Mouse (Mus musculus) urinary bladder, postnatal 14 days (tissue): ENCODE measurements around the gene Ets1.

ENCODE experiments used
- DNase-seq: peaks from one replicate; pipeline ENCODE4 v3.0.0; 2021; ENCODE audit warnings: low spot score

The Ets1 gene

DNA sequence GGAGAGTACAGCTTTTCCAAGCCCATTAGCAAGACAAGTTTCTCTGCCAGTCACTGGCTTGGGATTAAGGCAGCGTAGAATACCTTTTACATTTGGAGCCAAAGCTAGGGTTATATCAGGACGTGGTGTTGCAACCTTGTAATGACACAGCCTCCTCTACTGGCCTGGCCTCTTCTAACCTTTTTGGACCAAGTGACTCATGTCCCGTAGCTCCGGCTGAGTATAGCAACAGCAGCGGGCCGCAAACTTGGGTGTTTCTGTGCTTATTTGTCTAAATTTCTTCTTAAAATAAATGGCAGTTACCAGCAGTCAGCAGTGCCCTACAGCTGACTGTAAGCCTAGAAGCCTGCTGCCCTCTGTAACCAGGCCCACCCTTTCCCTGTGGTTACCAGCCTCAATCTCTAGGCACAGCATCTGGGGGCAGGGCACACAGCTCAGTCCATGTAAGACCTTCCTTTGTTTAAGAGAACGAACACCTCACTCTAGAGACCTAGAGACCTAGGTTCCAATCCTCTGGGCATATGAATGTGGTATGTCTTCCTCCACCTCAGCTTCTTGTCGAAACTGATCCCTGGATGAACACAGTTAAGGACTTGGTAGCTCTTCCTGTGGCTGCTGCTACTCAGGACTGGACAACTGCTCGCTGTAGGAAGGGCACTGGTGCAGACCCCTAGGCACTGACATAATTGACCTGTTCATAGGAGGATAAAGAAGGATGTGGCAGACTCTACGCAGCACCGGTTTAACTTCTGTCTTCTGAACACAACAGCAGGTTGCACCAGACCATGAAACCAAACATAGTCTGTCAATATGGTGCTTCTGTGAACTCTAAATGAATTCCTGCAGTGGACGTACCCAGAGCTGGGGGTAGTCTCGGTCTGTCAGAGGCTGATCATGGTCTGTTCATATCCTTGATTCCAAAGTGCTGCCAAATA, 94.9 kb downstream of the Ets1 start:
- DNase-seq: peak; percentile 51

DNA sequence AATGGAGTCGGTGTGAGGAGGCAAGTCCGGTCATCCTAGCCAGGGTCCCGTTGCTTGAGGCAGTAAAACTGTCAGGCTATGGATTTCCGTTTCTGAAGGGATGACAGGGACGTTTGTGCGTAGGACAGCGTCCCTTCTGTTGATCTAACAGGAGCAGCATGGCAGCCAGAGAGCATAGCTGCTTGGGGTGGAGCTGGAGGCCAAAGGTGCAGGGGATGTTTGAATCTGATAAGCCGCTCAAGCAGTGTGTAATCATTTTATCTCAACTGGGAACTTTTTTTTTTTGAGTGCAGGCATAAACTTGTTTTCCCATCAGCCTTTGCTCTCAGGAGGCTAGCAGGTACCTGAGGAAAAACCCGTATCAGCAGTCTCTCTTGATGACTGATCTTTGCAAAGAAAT, 95.8 kb downstream of the Ets1 start:
- peak; percentile 67 for DNase-seq

DNA sequence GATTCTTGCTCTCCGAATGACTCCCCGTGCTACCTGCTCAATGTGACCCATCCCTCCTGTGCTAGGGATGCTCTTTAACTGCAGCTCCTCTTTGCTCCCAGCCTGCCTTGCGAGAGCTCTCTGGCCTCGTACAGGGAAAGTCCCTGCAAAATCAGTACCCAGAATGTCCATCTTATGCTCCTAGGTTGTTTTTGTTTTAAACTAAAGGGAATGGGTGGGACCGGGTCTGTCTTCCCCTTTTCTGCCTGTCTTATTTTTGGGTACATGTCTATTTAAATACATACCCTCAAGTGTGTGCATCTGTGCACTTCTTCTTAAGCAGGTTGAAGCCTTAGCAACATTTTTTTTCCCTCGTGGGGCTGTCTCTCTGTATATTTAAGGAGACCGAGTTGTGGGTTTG, 99.0 kb downstream of the Ets1 start:
- DNase-seq: no peak

DNA sequence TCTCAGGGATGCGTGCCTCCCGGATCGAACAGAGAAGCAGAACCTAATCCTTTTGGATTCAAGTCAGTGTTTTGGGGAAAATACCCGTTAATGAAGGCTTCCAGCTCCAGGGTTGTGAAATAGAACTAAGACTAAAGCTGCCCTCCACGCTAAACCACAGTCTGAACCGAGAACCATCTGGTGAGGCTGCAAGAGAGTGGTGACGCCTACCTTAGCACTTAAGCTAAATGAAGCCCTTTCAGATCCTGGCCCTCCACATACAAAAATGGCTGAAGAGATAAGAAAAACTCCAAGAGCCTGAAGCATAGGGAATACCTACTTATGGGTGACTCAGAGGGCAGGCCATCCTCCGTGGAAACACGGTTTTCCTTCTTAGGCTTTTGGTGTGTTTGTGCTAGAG, 100.0 kb downstream of the Ets1 start:
- no peak for DNase-seq

DNA sequence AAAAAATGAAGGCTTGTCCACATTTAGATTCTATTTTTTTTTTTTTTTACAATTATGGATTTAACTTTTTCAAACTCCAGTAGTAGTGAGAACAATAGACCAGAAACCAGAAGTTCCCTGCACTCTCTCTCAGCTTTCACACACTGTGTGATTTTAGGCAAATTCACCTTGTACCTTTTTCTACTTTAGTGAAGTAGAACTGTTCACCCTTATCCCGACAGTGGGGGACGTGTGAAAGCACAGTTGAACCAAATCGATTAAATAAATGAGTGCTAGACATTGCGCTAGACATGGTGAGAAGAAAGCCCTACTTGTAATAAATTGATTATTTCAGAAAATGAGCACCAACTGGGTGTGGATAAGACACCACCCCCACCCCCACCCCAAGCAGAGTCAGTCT, 104.0 kb downstream of the Ets1 start:
- no peak for DNase-seq

DNA sequence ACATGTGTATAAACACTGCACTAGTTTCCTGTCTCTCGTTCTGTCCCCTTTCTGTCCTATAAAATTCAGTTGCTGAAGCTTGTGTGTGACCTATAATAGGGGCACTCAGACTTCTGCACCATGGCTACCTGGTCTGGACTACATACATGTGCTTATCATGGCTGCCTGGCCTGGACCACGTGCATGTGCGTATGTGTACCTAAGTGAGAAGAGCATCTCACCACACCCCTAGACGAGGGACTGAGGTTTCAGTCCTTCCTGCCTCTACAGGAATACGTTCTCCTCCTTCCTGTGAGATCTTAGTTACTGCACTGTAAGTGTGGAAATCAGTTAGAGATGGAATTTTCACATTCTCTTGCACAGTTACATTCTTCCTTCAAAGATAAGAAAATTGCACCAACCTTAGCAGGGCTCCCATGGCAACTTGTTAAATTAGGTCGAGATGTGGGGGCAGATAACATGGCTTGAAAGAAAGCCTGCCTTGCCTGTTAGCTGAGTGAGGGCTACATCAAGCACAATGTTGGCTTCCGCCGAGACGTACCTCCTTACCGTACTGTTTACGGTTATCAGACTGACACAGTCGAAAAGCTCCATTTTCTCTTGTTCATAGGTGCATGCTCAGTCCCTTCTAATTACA, 104.8 kb downstream of the Ets1 start:
- no peak for DNase-seq

DNA sequence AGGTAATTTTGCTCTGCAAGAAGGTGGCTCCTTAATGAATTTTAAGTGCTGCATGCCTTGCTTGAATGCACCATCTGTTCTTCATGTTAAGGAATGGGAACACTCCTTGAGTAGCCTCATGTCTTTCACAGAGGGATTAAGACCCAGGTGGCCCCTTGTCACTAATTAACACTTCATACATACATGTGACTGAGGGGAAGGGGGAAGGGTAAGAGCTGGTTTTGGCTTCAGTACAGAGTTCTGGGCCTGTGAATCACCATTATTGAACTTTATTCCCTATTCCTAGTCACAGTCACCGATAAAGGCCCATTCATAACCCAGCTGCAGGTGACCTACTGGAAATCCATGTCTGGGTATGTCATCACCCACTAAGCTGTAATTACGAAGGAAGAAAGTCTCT, 105.7 kb downstream of the Ets1 start:
- no peak for DNase-seq

DNA sequence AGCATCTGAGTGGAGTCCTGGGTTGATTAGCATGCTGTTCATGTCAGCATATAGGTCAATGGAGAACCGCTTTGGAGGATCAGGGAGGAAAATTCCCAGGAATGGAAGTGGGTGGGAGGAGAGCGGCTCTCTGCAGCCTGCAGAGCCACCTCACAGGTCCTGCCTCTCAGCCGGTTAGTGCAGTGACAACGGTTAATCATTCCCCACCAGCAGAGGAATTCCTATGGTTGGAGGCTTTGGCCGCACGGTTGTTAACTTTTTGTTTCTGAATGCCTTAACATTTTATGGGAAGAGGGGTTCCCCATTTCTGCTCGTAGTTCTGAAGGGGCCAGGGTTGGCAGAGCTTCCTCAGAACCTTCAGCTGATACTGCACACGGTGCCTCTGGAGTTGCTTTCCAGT, 107.1 kb downstream of the Ets1 start:
- no peak for DNase-seq

DNA sequence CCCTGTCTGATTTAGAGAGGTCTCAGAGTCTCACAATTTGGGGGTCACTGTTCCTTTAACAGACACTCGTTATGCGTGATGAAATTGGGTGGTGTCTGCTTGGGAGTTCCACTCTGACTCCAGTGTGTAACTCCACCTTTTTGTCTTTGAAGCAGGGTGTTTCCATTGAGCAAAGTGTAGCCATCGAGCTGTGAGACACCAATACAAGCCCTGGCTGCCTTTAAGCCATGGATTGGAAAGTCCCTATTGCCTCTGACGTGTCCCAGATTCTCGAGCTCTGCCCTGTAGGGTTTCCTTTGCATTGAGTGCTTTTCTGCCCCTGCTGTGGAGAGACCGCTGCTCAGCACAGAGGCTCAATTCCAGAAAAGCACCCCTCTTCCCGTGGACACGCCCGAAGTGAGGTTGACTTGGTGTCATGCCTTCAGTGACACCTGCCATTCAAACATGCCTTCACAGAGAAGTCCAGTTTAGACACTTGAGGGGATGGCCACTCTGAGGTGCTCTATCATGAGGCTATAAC, 107.7 kb downstream of the Ets1 start:
- DNase-seq: no peak

DNA sequence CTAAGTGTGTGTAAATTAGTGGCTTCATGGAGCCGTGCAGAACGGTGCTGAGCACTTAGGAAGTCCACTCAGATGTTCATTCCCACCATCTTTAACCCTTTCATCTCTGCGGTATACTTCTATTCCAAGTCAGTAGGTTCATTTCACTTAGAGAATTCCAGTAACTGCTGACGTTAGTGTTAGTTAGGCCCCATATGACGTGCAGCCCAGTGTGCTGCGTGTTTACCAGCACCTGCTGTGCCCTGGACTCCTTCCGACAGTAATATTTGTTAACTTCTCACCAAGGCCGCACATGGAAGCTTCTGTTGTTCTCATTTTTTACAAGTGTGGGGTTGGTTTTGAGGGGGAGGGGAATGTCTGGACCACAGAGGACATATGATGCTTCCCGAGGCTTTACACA, 108.3 kb downstream of the Ets1 start:
- DNase-seq: no peak

DNA sequence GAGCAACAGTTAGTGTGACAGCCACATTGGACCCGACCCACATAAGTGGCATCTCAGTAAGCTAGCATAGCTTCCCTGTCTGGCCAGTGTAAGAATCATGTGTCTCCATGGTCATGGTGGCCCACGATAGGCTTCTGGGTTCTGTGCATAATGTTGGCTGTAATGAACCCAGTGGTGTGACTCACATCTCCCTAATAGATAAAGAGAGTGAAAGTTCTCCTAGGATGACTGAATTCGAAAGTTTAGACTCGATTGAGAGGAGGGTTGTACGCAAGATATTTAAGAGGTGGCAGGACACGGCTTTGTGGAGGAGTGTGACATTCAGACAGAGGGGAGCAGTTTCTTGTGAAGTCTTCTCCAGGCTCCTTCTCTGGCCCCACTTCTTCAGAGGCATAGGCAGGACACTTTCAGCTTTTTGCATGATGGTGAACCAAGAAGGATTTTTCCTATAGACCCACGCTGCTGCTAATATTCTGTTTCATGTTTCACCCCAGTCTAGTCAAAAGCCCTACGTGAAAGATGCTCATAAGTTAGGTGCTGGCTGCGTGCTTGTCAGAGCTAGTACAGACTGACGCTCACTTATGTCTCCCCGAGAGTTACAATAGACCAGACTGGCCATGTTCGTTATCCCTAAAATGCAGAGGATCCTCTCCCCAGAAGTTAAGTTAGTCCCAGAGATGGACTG, 109.2 kb downstream of the Ets1 start:
- no peak for DNase-seq

DNA sequence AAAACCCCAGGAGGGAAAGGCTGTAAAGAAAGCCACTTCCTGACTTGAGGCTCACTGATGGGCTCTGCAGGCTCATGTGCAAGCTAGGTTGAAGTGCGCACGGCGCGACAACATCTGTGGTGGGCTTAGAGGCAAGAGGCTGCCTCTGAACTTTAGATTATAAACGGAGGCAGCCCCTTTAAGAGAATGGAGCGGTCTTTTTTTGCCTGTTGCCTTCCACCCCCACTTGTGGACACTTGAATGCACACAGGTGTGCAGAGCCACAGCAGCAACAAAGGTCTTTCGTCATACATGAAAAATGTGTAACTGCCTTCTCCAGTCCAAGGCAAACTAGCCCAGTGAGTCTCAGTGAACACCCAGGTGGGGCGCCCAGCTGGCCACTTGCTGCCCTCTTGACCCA, 110.0 kb downstream of the Ets1 start:
- no peak for DNase-seq

DNA sequence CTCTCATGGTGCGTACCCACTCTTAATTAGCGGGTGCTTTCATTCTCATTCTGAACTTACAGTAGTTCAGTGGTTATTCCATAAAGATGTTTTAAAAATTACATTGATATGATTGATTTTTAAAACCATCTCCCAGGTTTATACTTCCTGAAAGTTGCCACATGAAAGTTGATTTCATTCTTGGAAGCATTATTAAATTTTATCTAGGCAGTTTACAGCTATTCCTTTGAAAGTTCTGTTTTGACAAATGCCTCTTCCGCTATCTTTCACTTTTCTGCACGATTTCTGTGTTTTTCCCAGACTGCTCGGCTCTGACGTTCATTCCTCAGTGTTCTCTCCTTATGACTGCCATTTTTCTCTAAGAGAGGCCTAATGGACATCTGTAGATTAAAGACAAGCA, 110.6 kb downstream of the Ets1 start:
- no peak for DNase-seq

DNA sequence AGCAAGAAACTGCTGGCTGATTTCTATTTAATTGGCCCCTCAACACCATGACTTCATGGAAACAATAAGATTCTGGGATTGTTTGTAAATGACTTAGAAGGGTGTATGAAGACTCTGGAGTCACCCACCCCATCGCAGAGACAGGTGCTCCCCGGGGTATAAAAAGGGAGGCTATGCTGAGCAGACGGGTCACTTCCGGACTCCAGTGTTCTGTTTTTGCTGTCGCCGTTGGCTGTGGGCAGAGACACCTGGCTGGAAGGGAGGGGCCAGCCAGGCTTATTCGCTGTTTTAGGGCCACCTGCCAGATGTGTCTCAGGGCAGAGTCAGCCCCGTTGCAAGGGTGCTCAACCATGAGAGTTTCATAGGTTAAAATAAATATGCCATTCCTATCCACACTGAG, 111.6 kb downstream of the Ets1 start:
- DNase-seq: no peak

DNA sequence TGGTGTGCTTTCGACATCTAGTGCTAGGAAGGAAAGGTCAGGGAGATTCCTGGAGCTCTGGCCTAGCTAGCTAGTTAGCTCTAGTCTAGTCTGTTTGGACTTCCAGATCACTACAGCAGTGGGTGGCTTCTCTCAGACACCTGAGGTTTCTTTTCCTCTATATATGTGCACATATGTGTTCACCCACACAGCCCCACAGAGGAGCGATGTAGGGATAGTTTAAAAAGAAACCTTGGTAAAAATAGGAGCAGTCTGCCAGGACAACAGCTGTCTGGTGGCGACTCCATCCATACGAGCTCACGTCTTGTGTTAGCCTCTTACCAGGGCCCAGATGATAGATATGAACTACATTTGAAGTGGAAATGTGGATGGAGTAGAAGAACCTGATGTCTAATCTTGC, 112.5 kb downstream of the Ets1 start:
- DNase-seq: no peak

DNA sequence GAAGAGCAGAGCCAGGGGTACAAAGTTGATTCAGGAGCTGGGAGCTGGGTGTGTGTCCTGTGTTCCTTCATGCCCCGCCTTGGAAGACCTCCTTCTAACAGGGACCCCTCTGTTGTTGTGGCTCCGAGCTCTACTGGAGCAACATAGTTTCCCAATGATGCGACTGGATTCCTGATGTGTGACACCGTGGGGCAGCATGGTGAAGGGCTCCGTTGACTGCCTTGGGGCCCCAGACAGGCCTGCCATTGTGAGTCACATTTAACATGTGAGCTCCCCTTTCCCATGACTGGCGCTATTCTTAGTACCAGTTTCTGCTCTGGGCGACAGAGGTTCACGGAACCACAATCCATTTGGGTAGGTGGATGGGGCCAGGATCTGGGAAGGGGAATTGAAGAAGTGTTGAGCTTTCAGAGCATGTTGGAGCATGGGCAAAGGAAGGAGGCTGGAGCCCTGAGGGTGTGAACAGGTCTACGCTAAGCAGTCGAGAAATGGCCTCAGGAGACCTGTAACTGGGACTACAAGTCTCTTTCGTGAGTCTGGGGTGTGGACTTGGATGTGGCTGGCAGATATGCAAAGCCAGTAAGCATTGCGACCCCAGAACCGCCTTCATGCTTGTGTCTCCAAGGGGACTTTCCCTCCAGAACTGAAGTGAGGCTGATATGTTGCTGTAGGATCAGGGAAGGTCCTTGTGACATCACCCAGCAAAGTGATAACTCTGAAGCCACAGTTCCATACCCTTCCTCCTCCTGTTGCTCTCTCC, 113.9 kb downstream of the Ets1 start:
- no peak for DNase-seq

DNA sequence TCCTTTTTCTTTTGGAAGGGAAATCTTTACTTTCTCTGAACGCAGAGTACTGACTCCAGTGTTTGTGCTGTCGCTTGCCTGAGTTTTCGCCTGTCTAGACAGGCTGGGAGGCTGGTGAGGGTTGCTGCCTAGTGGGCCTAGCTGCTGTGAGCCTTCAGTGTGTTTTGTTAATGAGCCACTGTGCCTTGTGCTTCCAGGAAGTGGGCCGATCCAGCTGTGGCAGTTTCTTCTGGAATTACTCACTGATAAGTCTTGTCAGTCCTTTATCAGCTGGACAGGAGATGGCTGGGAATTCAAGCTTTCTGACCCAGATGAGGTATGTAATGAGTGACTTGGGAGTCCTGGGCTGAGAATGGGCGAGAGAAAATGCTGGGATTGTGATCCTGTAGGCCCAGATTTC, 116.6 kb downstream of the Ets1 start:
- no peak for DNase-seq

DNA sequence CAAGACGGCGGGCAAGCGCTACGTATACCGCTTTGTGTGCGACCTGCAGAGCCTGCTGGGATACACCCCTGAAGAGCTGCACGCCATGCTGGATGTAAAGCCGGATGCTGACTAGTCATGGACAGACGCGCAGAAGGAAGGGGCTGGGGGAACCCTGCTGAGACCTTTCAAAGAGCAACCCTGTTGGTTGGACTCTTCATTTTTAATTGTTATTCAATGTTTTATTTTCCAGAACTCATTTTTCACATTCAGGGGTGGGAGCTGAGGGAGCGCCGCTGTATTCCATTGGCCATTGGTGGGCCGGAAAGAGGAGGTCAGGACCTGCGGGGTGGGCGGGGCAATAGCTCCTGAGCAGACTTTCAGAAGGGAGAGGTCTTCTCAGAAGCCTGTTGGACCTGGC, 118.3 kb downstream of the Ets1 start:
- DNase-seq: no peak

DNA sequence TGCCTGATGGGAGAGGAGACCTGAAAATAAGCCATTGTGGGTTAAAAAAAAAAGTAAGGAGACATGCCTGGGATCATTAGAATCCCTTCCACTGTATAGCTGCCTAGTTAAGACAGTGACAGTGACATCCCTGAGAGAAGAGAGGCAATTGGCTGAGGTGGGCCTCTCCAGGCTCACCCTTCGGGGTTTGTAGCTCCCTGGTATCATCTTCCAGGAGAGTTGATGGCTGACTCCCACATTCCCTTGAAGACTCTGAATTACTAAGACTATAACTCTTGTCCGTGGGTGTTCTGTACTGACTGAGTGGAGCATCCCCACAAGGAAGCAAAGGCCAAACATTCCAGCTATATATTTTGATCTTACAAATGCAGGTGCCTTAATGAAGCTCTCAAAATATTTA, 120.0 kb downstream of the Ets1 start:
- no peak for DNase-seq

DNA sequence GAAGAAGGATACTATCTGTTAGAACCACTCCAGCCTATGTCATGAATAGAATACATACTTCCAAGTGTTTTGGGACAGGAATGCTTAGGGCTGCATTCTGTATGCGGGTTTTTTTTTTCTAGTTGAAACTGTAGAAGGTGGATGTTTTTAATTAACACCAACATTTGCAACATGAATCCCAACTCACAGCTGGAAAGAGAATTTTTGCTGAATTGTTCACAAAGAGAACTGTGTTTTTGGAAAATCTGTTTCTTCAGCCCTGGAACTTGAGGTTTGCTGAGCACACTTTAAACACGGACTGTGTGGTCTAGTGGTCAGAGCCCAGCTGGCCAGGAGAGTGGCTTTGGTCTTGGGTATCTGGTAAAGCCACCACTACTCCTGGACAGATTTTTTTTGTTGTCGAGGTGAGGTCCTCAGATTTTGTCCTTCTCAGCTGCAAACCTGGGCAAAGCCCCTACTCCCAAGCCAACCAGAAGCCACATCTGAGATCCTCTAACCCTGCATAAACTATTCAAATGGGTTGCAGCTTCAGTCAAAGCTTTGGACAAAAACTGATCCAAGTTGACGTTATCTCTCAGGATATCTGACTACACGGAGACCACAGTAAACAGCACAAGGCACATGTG, 122.4 kb downstream of the Ets1 start:
- no peak for DNase-seq

DNA sequence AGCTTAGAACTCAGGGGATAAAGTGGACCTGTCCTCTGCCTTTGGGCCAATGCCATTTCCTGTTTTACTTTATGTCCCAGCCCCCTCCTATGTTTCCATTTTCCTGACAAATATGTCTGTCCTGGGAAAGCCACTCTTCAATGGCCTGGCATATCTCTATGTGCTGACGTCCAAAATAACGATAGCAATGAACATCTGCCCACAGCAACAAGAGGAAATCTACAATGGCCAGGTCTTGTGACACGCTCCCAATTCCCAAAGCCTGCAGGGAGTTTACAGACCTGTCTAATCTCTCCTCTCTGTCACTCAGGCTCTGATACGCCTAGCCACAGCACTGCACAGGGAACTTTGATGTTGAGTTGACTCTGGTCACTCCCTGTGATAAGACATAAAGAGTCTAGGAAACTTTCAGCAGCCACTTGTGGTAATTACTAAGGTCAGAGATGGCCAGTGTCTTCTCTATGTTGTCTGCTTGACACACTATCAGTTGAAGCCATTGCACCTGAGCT, 124.7 kb downstream of the Ets1 start:
- DNase-seq: no peak
